Mouse (Mus musculus) megakaryocyte, embryonic 14.5 days (primary cell): ENCODE data around the gene Parl.

ENCODE experiments used
- FLI1 ChIP-seq: IDR thresholded peaks from 2 replicates; pipeline ENCODE4 v1.6.1; 2012; ENCODE audit warnings: low read length, inconsistent platforms, mixed read lengths
- GATA1 ChIP-seq: IDR thresholded peaks from 3 replicates; pipeline ENCODE4 v1.6.1; 2012; ENCODE audit warnings: mixed read lengths, low read length, inconsistent platforms, borderline replicate concordance

DNA sequence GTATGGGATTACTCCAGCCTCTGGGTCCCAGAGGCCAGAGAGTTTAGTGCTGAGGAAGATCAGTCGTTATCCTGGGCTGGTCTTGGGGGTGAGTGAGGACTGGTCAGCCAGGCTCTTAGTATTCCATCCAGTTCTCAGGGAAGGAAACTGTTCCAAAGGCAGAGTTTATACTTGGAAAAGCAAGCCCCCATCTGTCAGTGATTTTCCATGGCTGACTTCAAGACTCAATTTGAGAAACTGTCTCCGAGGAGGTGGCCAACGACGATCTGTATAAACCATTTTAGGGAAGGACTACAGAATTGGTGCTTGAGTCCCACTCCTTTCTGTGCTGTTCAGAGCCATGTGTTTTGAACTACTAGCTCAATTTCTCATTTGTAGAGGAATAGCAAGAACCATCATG lies 63.5 kb downstream of the Parl start:
- TF ChIP-seq GATA1, result no peak
- no peak for TF ChIP-seq FLI1
